Mouse (Mus musculus): ENCODE results near the gene Btbd35f16.
"Not testable (repeated sequence)": the region's sequence is repeated elsewhere in the genome, so short reads cannot be mapped to it uniquely, and the experiment has no call there.

Btbd35f16 gene

DNA sequence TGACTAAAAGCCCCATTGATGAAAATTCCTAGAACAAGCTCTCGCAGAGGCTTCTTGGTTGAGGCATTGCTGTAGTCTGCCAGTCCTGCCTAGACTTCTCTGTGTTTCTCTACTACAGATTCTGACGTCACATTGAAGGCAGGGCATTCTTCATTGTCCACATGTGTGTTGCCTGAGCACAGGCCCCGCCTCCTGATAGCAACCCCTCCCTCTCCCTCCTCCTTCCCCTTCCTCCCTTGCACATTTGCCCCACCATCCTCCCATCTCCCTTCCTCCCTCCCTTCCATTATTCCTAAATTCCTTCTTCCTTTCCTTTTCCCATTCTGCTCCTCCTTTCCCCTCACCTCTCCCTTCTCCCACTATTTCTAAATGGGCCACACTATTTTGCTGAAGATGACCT, at the start of gene Btbd35f16:
Gene Btbd35f16 (minus strand): TSS at position 101 of the 400 bp plus-strand sequence.
- DNase-seq (ENCODE audit: low spot score in 2 of 2), result not testable (repeated sequence)
